Mouse (Mus musculus): ENCODE results near the gene Tbcb.

DNA sequence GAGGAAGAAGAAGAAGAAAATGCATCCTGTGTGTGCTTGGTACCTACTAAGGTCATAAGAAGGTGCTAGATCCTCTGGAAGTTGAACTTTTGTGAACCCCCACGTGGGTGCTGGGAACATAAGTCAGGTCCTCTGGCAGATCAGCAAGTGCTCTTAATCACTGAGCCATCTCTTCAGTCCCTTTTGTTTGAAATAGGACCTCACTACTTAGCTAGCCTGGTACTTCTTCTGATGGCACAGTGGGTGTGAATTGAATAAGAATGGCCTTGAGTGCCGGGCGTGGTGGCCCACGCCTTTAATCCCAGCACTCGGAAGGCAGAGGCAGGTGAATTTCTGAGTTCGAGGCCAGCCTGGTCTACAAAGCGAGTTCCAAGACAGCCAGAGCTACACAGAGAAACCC lies 33.9 kb upstream of the Tbcb start:
- no peak for TF ChIP-seq CTCF (IDR thresholded peaks at IDR 0.05; ENCODE audit: insufficient read depth, low read depth, low read length)
- no peak for TF ChIP-seq POLR2A (IDR thresholded peaks at IDR 0.05; ENCODE audit: insufficient read depth, low read depth, low read length)
